Mouse (Mus musculus) lung, postnatal 25 days (tissue): ENCODE data around the gene Rab34.

ENCODE experiments used
- DNase-seq: peaks from one replicate; pipeline ENCODE4 v3.0.0; 2022; ENCODE audit warnings: low spot score

The Rab34 gene

GRCm38 (mm10) chr11:78188331-78189233 is at the start of gene Rab34:
Gene Rab34, plus strand, starts transcription at chr11:78188430.
- peak; percentile 60 for DNase-seq

DNA sequence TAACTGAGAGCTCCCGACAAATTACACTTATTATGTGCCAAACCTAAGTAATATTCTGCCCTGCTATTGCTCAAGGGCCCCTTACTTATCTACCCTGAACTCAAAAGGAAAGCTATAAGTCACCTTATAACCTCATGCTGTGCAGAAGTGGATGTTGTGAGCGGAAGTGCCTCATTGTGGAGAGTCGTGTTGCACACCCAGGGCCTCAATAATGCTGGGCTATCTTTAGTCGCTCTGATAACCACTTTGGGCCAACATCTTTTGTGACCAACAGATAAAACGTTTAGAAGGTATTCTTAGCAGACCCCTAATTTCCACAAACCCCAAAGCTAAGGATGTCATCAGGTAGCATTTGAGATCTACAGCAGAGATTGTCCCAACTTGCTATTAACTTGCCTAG is 47.6 kb upstream of the Rab34 start:
- no peak for DNase-seq

GRCm38 (mm10) chr11:78143520-78143919 is 44.7 kb upstream of the Rab34 start:
- DNase-seq = no peak

GRCm38 (mm10) chr11:78146168-78146567 is 42.1 kb upstream of the Rab34 start:
- no peak for DNase-seq

DNA sequence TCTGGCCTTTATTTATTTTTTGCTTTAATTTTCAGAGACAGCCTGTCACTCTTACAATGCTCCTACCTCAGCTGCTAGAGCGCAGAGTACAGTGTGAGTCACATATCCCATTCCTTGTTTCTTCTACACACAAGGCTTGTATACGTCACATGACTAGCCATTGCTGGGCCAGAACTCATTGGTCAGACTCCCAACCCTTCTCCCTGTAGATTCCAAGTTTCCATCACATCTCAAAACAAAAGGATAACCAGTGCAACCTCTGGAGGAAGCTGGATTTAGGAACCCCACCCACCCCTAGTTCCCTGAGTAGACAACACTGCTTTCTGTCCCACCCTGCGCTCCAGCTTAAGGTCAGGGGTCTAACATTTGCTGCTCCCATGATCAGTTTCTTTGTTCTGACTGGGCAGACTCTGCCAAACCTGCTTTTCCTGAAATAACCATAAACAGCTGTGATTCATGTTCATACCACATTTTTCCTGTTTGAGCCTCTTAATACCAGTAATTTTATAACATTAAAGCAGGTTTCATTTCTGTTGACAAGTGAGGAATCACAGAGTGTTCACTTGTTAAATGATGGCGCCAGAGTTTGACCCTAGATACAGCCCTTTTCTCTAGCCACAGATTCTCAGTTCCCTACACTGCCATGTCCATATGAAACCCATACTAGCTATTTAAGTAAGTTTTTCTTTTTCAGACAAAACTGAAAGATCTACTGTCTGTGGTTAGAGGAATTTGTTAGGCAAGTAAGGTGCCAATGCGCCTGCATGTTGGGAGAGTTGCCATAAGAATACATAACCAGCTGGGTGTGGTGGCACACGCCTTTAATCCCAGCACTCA is 41.3 kb upstream of the Rab34 start:
- peak; percentile 24 for DNase-seq

GRCm38 (mm10) chr11:78151161-78151560 is 37.1 kb upstream of the Rab34 start:
- no peak for DNase-seq

GRCm38 (mm10) chr11:78152299-78153231 is 35.7 kb upstream of the Rab34 start:
- peak; percentile 75 for DNase-seq

- DNase-seq = no peak
Measured at GRCm38 (mm10) chr11:78153778-78154177, 34.5 kb upstream of the Rab34 start.

DNA sequence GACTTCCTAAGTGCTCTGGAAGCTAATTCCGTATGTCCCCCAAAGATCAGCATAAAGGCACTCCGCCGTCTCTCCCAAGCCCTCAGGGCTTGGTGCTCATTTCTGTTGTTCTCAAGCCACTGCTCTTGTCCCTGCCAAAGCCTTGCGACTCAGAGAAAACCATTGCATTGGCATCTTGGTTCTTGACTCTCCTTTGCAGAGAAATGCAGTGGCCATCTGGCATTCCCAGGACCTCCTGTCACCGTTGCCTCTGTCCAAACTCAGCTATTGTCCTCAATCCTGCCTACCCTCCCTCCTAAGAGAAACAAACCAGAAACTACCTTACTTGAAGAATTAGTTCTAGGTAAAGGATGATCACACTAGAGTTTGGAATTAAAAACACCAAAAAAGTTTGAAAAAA is 32.6 kb upstream of the Rab34 start:
- DNase-seq = no peak

GRCm38 (mm10) chr11:78156156-78156699 is 32.0 kb upstream of the Rab34 start:
- DNase-seq = no peak

GRCm38 (mm10) chr11:78159096-78159495 is 29.1 kb upstream of the Rab34 start:
- DNase-seq = peak; percentile 89

GRCm38 (mm10) chr11:78159557-78159956 is 28.7 kb upstream of the Rab34 start:
- DNase-seq = no peak

DNA sequence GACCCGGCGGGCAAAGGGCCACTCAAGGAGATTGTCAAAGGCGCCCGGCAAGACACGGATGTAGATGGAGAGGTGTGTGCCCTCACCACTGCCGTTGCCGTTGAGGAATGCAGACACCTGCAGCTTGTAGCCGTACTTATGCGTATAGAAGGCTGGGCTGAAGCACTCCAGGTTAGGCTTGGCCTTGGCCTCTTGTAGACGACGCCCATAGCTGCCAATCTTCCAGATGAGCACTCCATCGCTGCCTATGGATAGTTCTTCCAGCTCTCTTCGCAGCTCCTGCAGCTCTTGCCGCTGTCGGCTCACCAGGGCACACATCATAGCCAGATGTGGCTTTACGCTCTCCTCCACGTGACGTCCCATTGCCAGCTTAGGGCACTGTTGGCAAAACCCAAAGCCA is 28.1 kb upstream of the Rab34 start:
- DNase-seq = no peak

DNA sequence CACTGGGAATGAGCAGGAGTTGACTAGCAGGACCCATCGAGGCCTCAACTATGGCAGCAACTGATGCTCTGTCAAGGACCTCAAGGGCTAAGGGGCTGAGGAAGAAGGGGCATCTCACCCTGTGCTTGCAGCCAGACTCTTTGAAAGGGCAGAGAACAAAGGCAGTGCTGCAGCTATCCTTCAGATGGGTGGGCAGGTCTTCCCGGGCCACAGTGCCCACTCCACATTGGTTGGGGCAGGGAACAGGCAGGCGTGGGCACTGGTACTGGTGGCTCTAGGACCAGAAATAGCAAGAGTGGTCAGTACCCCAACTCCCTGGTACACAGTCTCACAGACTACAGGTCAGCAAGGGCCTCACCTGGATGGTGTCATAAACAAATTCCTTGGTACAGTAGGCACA is 27.6 kb upstream of the Rab34 start:
- no peak for DNase-seq

DNA sequence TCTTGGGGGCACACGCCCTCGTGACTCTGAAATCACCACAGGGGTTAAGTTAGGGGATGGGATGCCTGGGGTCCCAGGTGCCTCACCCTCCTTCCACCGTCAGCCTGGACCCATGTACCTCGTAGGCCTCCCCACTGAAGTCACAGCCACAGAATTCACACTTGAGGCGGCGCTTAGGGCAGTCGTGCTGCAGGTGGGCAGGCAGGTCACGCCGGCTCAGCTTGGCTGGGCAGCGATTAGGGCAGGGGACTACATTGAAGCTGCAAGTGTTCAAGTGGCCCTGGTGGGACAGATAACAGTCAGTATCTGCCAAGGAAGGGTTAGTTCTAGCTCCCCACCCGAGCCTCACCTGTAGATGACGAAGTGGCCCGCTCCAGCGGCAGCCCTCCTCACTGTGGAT is 27.1 kb upstream of the Rab34 start:
- no peak for DNase-seq

- no peak for DNase-seq
Measured at GRCm38 (mm10) chr11:78161968-78162367, 26.3 kb upstream of the Rab34 start.

GRCm38 (mm10) chr11:78162504-78162903 is 25.7 kb upstream of the Rab34 start:
- DNase-seq = no peak

DNA sequence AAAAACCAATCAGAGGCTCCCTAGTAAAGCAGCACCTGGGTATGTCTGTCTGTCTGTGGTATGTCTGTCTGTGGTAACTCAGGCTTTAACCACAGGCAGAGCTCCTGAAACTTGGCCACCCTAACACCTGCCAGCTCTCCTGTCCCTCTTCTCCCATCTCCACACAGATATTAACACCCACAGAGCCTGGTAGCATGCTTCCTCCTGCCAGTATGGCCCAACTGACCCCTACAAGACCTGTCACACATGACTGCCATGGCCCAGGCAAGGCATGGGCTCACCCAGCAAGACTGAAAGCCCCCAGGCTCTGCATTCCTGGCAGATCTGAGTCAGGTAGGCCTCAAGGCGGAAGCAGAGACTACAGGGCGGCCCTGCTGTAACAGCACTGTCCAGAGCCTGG is 25.2 kb upstream of the Rab34 start:
- DNase-seq = no peak

DNA sequence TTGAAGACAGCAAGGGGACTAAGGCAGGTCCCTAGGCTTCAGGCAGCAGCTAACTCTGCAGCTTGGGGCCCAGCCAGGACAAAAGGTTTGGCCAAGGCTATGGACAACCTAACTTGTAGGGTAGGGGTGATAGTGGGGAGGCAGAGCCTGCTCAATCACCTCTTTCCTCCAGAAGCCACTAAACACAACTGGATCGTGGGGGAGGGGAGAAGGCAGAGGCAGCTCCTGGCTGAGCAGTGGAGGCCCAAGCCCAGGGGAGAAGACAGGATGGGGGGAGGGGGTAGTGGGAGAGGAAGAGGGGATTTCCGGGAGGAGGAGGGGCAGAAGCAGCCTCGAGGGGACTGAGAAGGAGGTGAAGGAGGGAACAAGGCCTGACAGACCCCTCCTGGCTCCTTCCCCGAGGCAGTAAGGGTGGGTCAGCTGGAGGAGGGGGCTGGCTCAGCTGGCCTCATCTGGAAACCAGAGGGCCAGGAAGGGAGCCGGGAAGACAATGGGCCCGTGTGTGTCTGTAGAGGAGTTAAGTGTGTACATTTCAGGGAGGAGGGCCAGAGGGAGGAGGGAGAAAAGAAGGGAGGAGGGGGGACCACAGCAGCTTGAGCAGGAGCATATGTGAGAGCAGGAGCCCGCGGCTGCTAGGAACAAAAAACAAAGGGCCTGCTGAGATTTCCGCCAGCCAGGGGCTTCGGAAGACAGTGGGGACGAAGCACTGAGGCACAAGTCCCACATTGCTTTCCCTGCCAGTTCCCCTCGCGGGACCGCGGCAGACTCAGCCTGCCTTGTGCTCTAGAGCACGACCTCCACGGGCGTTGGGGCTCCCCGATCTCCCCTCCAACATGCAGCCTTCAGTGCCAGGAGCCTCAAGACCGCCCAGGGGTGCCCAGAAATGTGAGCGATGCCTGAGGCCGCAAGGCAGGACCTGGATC is 24.3 kb upstream of the Rab34 start:
- peak; percentile 24 for DNase-seq

DNA sequence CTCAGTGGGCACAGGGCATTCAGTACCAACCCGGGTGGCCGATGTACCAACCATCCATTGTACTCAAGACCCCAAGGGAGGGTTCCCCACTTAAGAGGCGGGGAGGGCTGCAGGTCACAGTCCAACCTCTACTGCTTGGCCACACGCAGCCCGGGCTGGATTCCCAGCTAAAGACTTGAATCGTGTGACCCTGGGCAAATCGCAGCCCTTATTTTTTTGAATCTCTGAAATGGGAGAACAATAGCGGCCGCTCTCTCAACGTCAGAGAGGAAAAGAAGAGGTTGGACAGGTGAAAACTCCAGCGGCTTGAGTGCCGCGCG is 23.7 kb upstream of the Rab34 start:
- DNase-seq = no peak
